Mouse (Mus musculus) C2C12 (cell line): Measurements from ENCODE around the gene Hoxa3. TPM values are rescaled to one million over a fixed set of nuclear protein-coding genes. Genes with fewer than 3 reads are reported as not detected.

ENCODE experiments used
- H3K27me3 ChIP-seq: one replicate; pipeline ENCODE4 v1.6.1; 2011; ENCODE audit not compliant: control insufficient read depth, insufficient read depth, insufficient read length
- H3K36me3 ChIP-seq: one replicate; pipeline ENCODE4 v1.6.1; 2011; ENCODE audit not compliant: control insufficient read depth, insufficient read depth
- H3K4me3 ChIP-seq: one replicate; pipeline ENCODE4 v1.5.1; 2011; ENCODE audit warnings: mild to moderate bottlenecking, control low read depth; ENCODE audit not compliant: poor library complexity, insufficient read depth, severe bottlenecking
- H3K79me2 ChIP-seq: one replicate; pipeline ENCODE4 v1.6.1; 2011; ENCODE audit not compliant: control insufficient read depth, insufficient read depth
- H3K79me3 ChIP-seq: one replicate; pipeline ENCODE4 v1.6.1; 2011; ENCODE audit warnings: low read depth, control low read depth
- H3ac ChIP-seq: one replicate; pipeline ENCODE3; 2011; ENCODE audit warnings: low read depth; ENCODE audit not compliant: control insufficient read depth, insufficient read length
- CEBPB ChIP-seq: IDR thresholded peaks from one replicate; pipeline ENCODE4 v1.6.1; 2011; ENCODE audit warnings: low read depth, mild to moderate bottlenecking, control low read depth, moderate library complexity
- CTCF ChIP-seq: IDR thresholded peaks from one replicate; pipeline ENCODE4 v1.5.1; 2011; ENCODE audit not compliant: control insufficient read depth, insufficient read depth, insufficient read length
- FOSL1 ChIP-seq: IDR thresholded peaks from one replicate; pipeline ENCODE4 v1.8.0; 2011; ENCODE audit warnings: mild to moderate bottlenecking, low read length; ENCODE audit not compliant: poor library complexity, insufficient read depth, severe bottlenecking
- MAX ChIP-seq: IDR thresholded peaks from one replicate; pipeline ENCODE4 v1.6.1; 2011; ENCODE audit warnings: mild to moderate bottlenecking, control low read depth
- MYOD1 ChIP-seq: IDR thresholded peaks from one replicate; pipeline ENCODE4 v1.6.1; 2011; ENCODE audit warnings: low read depth; ENCODE audit not compliant: control insufficient read depth, insufficient read length
- MYOG ChIP-seq: IDR thresholded peaks from one replicate; pipeline ENCODE4 v1.6.1; 2011; ENCODE audit not compliant: control insufficient read depth, insufficient read length; ENCODE audit errors: extremely low read depth
- USF1 ChIP-seq: IDR thresholded peaks from one replicate; pipeline ENCODE4 v1.6.1; 2011; ENCODE audit warnings: low read depth, mild to moderate bottlenecking, control low read depth, moderate library complexity
- polyA plus RNA-seq: library from polyadenylated mRNA; unstranded; fragments of >200 nt; fragmentation: generic; extraction: Trizol; gene quantifications from one replicate; pipeline ENCODE4 v1.2.1, GENCODE M21; 2012; ENCODE audit warnings: missing spikeins

Hoxa3 gene
- polyA plus RNA-seq, 1 experiment = 0.67 TPM

GRCm38 (mm10) chr6:52208868-52209684 lies 4.1 kb downstream of the Hoxa3 start:
- Histone ChIP-seq H3K79me2 (peaks cover 65% of the 10 kb centered on the region), H3K27me3 (no peaks in the 10 kb centered on the region), H3K4me3 (peak overlapping the region; percentile 11), H3K36me3 (peaks cover 34% of the 10 kb centered on the region), H3ac (peak overlapping the region; percentile 28), H3K79me3 (peaks cover 34% of the 10 kb centered on the region)
- no peak for TF ChIP-seq FOSL1
- no peak for TF ChIP-seq MAX
- no peak for TF ChIP-seq CEBPB
- no peak for TF ChIP-seq MYOD1
- TF ChIP-seq CTCF = no peak
- TF ChIP-seq USF1 = no peak
- no peak for TF ChIP-seq MYOG

- Histone ChIP-seq H3K79me3 (peaks cover 34% of the 10 kb centered on the region), H3K79me2 (peaks cover 62% of the 10 kb centered on the region), H3K4me3 (peak within 1 kb of the TSS; percentile 11), H3K27me3 (no peaks in the 10 kb centered on the region), H3ac (peak within 1 kb of the TSS; percentile 28), H3K36me3 (peaks cover 36% of the 10 kb centered on the region)
- TF ChIP-seq USF1 (peak; percentile 27), FOSL1 (no peak)
Measured at GRCm38 (mm10) chr6:52208072-52208867, 4.9 kb downstream of the Hoxa3 start, which contains the start of gene Hoxa6. Gene Hoxa6, minus strand, starts transcription at chr6:52208722.

- no peaks in the 10 kb centered on the region for H3K27me3 ChIP-seq
- peaks cover 58% of the 10 kb centered on the region for H3K79me2 ChIP-seq
- TF ChIP-seq CEBPB (no peak), CTCF (no peak), MYOG (no peak), MAX (no peak), USF1 (no peak), MYOD1 (no peak), FOSL1 (no peak)
- H3ac ChIP-seq = no peak overlapping the region
- H3K36me3 ChIP-seq = peaks cover 36% of the 10 kb centered on the region
- H3K4me3 ChIP-seq = no peak overlapping the region
- peaks cover 34% of the 10 kb centered on the region for H3K79me3 ChIP-seq
Measured at GRCm38 (mm10) chr6:52207684-52207976, 5.5 kb downstream of the Hoxa3 start.

- Histone ChIP-seq H3K79me2 (peaks cover 53% of the 10 kb centered on the region), H3K79me3 (peaks cover 31% of the 10 kb centered on the region), H3ac (no peak overlapping the region), H3K4me3 (no peak overlapping the region), H3K36me3 (peaks cover 36% of the 10 kb centered on the region), H3K27me3 (no peaks in the 10 kb centered on the region)
- TF ChIP-seq MYOG (no peak), CEBPB (no peak), CTCF (no peak), MAX (no peak), USF1 (no peak)
Measured at GRCm38 (mm10) chr6:52206882-52207683, 6.1 kb downstream of the Hoxa3 start.

- Histone ChIP-seq H3K79me2 (peaks cover 41% of the 10 kb centered on the region), H3K79me3 (peaks cover 21% of the 10 kb centered on the region), H3K4me3 (no peak overlapping the region), H3K36me3 (peaks cover 36% of the 10 kb centered on the region), H3K27me3 (no peaks in the 10 kb centered on the region), H3ac (no peak overlapping the region)
- no peak for TF ChIP-seq FOSL1
- TF ChIP-seq MAX = no peak
- TF ChIP-seq CEBPB = no peak
Measured at GRCm38 (mm10) chr6:52205638-52206621, 7.2 kb downstream of the Hoxa3 start.
